Mouse (Mus musculus) thymus, postnatal 0 days (tissue): ENCODE data around the gene Gm27021. TPM values are rescaled to one million over a fixed set of nuclear protein-coding genes. Genes with fewer than 3 reads are reported as not detected.

Experiments used
- DNase-seq: peaks from one replicate; pipeline ENCODE4 v3.0.0-alpha.2; 2015; ENCODE audit warnings: low spot score
- polyA plus RNA-seq: library from polyadenylated mRNA; unstranded; fragments of >200 nt; fragmentation: Nextera tagmentation; extraction: Ambion mirVana; gene quantifications from 2 replicates; pipeline ENCODE4 v1.2.1, GENCODE M21; 2015

Gm27021 gene
- polyA plus RNA-seq, result 1.6 and 2.3 TPM in 2 replicates

DNA sequence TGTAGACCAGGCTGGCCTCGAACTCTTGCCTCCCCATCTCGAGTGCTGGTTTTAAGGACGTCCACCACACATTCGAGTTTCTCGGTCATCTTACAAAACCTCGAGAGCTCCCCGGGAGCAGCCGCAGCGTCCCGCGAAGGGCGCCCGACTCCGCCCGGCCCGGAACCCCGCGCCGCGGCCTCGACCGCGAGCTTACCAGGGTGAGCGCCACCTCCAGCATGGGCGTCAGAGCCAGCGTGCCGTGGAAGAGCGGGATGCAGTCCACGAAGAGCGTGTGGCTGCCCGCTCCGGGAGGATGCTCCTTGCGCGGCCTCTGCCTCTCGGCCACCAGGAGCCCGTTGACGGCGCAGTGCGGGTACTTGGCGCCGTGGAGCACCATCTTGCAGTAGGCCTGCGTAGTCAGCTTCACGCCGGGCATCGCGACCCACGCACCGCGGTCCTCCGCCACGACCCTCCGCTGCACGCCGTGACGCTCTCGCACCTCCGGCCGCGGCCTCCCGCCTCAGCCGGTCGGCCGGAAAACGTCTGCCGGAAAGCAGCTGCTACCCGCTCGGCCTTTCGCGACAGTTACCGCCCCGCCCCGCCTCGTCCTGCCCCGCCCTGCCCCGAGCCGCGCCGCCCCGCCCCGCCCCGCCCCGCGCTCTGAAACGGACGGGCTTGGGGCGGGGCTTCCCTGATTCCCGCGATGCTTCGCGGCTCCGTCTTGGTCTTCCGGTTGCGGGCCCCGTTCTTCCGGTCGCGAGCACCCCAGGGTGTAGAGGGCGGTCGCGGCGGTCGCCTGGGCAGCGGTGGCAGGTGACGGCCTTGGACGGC, at the start of gene Gm27021, which contains the start of gene Cox4i1:
Gene Gm27021 (minus strand): TSS at position 519 of the 813 bp plus-strand sequence.
Gene Cox4i1 (plus strand): TSS at position 662 of the 813 bp plus-strand sequence.
- peak; percentile 94 for DNase-seq

- DNase-seq, result no peak
These were observed 48.3 kb upstream of the Gm27021 start for GRCm38 (mm10) chr8:120715996-120716680.

DNA sequence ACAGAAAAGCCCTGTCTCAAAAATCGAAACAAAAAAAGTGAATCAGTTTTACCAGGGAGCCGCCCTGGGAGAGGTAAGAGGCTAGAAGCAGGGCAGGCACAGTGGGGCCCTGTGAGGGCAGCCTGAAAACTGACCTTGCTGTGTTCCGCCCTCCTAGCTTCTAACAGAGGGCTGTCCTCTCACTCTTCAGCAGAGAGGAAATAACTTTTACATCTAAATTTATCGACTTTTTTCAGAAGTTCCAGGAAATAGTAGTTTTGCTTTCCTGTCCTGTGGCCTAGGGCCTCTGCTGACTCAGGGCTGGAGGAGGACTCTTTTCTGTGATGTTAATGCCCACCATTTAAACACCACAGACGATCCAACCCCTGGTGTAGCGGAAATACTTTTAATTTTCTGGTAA, 47.3 kb upstream of the Gm27021 start:
- no peak for DNase-seq

GRCm38 (mm10) chr8:120709176-120709575, 41.3 kb upstream of the Gm27021 start:
- DNase-seq, result no peak

DNA sequence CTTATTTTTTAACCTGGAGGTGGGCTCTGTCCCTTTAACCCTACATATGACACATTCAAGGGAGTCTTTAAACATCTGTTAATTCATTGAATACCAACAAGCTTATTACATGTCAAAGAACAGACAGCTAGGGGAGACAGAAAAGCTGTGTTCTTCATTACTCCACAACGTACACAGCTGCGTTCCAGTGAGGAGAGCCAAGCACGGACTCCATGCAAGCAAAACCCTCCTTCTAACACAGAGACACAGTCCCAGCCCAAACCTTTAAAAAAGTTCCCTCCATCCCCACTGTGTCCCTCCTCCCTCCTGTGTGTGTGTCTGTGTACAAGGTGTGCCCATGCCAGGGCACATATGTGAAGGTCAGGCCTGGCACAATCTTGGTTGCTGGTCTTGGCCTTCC, 38.3 kb upstream of the Gm27021 start:
- no peak for DNase-seq

DNA sequence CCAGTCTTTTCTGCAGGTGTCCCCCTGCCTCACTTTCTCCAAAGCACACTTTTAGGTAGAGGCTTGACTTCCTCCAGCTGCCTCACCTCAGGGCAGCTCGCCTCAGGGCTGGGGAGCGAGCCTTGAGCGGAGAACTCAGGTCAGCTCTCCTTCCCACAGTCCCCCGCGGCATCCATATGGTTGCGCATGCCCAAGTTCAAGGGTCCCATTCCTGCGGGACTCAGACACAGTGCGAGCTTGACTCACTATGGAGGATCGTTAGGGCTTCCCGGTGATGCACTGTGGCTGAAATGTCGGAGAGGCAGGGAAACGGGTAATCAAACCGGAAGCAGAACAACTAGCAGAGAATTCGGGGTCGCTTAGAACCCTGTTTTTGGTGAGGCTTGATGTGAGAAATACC, 37.3 kb upstream of the Gm27021 start:
- DNase-seq, result no peak

DNA sequence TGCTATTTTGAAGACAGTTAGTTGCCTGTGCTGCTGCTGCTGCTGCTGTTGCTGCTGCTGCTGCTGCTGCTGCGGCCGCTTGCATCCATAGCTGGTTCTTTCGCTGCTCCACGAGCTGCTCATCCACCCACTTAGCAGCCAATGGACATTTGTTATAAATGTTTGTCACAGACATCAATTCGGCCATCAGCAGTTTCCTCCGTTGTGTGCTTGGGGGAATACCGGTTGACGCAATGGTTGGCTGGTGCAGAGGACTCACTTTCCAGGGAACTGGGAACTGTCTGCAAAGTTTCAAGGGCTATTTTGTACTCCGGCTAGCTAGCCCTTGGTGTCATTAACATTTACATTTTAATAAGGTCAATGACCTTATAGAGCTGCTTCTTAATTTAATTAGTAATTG, 36.3 kb upstream of the Gm27021 start:
- no peak for DNase-seq

DNA sequence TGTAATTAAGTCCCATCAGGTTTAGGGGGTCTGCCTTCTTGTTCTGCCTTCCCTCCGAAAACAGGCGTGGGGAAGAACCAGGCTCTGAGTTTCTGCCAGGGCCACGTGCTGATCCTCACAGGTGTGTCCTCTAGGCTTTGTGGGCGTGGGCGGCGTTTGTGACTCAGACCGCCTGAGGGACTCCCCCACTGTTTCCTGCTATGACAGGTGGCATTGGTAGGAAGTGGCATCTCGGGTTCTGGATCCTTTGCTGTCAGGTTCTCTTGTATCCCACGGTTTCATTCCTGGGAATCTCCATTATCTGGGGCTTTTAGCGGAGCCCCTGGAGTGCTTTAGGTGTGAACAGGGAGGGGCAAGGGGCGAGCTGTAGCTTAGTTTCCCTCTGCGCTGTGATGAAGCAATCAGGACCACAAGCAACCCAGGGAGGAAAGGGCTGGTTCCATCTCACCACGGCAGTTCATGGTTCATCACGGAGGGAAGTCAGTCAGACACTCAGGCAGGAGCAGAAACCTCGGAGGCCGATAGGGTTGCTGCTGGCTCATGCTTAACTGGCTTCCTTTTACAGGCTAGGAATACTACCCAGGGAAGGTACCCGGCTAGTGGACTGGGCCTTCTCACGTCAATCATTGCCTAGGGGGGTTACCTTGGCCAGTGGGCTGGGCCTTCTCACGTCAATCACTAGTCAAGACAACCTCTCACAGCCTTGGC, 34.0 kb upstream of the Gm27021 start:
- DNase-seq, result peak; percentile 69

GRCm38 (mm10) chr8:120700053-120700452, 32.2 kb upstream of the Gm27021 start:
- no peak for DNase-seq

- DNase-seq, result no peak
These were observed 31.7 kb upstream of the Gm27021 start for GRCm38 (mm10) chr8:120699565-120699964.

GRCm38 (mm10) chr8:120699079-120699478, 31.2 kb upstream of the Gm27021 start:
- no peak for DNase-seq

DNA sequence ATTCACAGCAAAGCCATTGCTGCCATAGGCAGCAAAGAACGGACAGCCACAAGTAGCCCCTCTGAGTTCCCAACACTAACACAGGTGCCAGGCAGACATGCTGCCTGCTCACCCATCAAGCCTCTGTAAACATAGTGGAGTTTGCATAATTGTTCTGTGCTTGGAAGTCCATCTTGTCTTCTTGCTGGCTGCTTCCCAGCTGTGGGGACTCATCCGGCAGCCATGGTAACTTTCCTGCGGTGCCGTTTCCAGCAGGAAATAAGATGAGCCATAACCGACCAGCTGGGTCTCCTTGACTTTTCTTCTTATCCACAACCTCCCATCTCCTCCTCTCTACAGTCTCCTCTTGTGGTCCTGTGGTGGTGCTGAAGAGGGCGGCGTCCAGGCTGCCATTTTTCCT, 30.5 kb upstream of the Gm27021 start:
- no peak for DNase-seq

DNA sequence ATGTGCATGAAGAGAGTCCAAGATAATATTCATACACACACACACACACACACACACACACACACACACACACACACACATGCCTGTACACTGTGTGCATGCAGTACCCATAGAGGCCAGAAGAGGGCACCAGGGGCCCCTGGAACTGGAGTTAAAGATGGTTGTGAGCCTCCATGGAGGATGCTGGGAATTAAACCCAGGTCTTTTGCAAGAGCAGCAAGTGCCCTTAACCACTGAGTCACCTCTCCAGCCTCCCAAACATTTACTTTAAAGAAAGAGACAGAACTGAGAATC, 30.0 kb upstream of the Gm27021 start:
- DNase-seq, result no peak

- DNase-seq, result peak; percentile 48
These were observed 29.5 kb upstream of the Gm27021 start for GRCm38 (mm10) chr8:120697154-120697978.

GRCm38 (mm10) chr8:120696401-120697153, 28.7 kb upstream of the Gm27021 start:
- peak; percentile 84 for DNase-seq

DNA sequence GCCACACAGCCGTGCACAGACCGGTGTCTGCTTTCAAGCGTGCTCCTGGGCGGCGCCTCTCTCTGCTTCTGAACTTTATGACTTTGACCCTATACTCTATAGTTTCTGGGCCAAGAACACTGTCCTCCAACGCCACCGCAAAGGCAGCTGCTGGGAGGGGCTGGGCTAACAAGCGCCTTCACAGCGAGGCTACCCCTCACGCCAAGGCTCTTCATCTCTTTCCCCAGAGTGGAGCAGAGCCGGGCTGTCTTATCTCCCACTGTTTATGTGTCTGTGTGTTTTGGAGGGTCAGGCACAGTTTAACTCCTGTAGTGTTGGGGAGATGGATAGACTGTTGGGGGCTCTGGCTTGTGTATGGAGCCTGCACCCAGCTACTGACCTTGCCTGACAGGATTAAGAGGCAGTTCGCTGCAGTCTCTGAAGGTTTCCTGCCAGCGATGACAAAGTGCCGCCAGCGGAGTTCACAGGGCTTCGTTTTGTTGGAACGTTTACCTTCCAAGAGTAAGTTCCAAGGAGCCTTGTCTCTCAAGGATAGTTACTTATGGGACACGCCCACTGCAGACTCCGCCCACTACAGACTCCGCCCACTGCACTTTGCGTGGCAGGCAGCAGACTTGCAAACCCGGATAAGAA, 26.1 kb upstream of the Gm27021 start:
- DNase-seq, result peak; percentile 38

DNA sequence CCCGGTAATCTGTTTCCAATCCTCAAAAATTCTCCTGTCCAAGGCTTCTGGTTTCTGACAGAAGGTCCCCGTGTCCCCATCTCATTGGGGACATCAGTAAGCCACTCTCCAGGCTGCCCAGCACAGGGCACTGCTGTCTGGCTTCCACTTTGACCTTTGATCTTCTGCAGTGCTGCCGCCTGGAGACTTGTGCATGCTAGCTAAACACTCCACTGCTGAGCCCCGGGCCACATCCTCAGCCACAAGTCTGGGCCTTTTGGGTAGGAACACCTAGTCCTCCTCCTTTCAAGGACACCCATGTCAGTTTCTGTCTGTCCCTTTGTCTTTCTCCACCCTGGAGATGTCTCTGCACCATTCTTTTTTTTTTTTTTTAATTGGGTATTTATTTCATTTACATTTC, 25.1 kb upstream of the Gm27021 start:
- no peak for DNase-seq

GRCm38 (mm10) chr8:120688511-120688910, 20.6 kb upstream of the Gm27021 start:
- DNase-seq, result no peak

DNA sequence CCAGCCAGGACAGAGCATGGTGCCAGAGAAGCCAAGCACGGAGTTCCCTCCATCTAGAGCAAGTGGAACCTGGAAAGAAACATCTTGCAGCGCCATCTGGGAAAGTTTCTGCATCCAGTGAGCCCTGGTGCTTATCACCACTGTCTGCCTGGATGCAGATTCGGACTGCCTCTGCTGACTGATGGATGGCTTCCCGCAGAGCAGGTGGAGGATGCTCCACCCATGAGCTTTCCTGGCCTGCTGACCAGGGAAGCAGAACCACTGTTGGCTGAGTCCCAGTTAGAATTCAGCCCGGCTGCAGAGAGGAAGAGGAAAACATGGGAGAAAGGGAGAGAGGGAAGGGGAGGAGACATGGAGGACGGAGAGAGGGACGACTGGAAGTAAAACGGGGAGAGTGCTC, 19.9 kb upstream of the Gm27021 start:
- no peak for DNase-seq

DNA sequence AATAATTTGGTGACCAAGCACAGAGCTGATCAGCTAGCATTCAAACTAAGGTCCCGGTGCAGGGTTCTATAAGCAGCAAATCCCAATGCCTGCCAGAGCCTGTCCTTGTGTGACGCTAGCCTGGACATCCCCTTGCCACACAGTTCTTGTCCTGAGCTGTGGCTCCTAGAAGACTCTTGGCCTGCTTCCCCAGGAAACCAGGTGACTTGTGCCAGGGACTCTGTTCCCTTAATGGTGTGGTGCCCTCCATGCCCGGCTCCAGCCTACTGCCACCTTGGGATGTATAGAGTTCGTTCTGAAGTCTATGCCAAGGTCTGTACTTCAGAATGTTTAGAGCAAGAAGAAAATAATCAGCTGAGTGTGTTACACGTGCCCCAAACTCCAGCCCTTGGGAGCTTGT, 18.7 kb upstream of the Gm27021 start:
- no peak for DNase-seq
